Mouse (Mus musculus) myocyte (in vitro differentiated cells): ENCODE data around the gene Echdc3.

Experiments used
- E2F4 ChIP-seq: IDR thresholded peaks from one replicate; pipeline ENCODE4 v1.6.1; 2011; ENCODE audit warnings: mild to moderate bottlenecking, control low read depth, moderate library complexity; ENCODE audit not compliant: insufficient read depth
- MAX ChIP-seq: IDR thresholded peaks from one replicate; pipeline ENCODE4 v1.6.1; 2011; ENCODE audit warnings: low read depth, mild to moderate bottlenecking, control low read depth
- MYOD1 ChIP-seq, 3 experiments: IDR thresholded peaks; one replicate each; pipeline ENCODE4 v1.6.1; 2011; ENCODE audit warnings: control low read depth in 2 of 3, low read depth in 2 of 3, mild to moderate bottlenecking in 2 of 3, moderate library complexity in 1 of 3; ENCODE audit not compliant: insufficient read length in 2 of 3, control insufficient read depth in 1 of 3
- MYOG ChIP-seq, 3 experiments: IDR thresholded peaks; one replicate each; pipeline ENCODE4 v1.6.1; 2011; ENCODE audit warnings: control low read depth in 2 of 3, low read depth in 2 of 3, mild to moderate bottlenecking in 2 of 3; ENCODE audit not compliant: insufficient read length in 2 of 3, control insufficient read depth in 1 of 3, insufficient read depth in 1 of 3
- POLR2A ChIP-seq: IDR thresholded peaks from one replicate; pipeline ENCODE4 v1.6.1; 2011; ENCODE audit warnings: low read depth, mild to moderate bottlenecking, control low read depth, moderate library complexity; ENCODE audit not compliant: insufficient read length
- REST ChIP-seq: IDR thresholded peaks from one replicate; pipeline ENCODE4 v1.6.1; 2011; ENCODE audit warnings: mild to moderate bottlenecking, control low read depth, moderate library complexity; ENCODE audit not compliant: insufficient read depth, insufficient read length
- SRF ChIP-seq: IDR thresholded peaks from one replicate; pipeline ENCODE4 v1.6.1; 2011; ENCODE audit warnings: low read depth; ENCODE audit not compliant: control insufficient read depth, insufficient read length
- TCF12 ChIP-seq: IDR thresholded peaks from one replicate; pipeline ENCODE4 v1.6.1; 2011; ENCODE audit warnings: mild to moderate bottlenecking, control low read depth; ENCODE audit not compliant: poor library complexity, insufficient read depth, severe bottlenecking
- USF1 ChIP-seq: IDR thresholded peaks from one replicate; pipeline ENCODE4 v1.6.1; 2011; ENCODE audit warnings: low read depth, mild to moderate bottlenecking, control low read depth, moderate library complexity

- TF ChIP-seq POLR2A (no peak), E2F4 (no peak), REST (no peak), MYOD1 (IDR thresholded peaks at IDR 0.05; ENCODE audit: control insufficient read depth in 1 of 3, insufficient read length in 2 of 3, low read depth in 2 of 3) (no peak), MAX (no peak), USF1 (no peak), SRF (no peak), TCF12 (no peak), MYOG (IDR thresholded peaks at IDR 0.05; ENCODE audit: control insufficient read depth in 1 of 3, insufficient read depth in 1 of 3, insufficient read length in 2 of 3, low read depth in 2 of 3) (no peak)
Measured at GRCm38 (mm10) chr2:6230865-6231264, 18.0 kb upstream of the Echdc3 start.
